Mouse (Mus musculus) adrenal gland, postnatal 25 days (tissue): ENCODE data around the gene Kcnj8. TPM values are rescaled to one million over a fixed set of nuclear protein-coding genes. Genes with fewer than 3 reads are reported as not detected.
"Not testable (repeated sequence)": the region's sequence is repeated elsewhere in the genome, so short reads cannot be mapped to it uniquely, and the experiment has no call there.

Source experiments
- DNase-seq: peaks from one replicate; pipeline ENCODE4 v3.0.0; 2021; ENCODE audit warnings: mixed read lengths
- total RNA-seq: library from RNA; stranded (reverse); gene quantifications from 2 replicates; pipeline ENCODE4 v1.2.3, GENCODE M21; 2021

Gene Kcnj8
- total RNA-seq, 1 experiment from 2014 or later: 11.3 TPM

GRCm38 (mm10) chr6:142550871-142551270 lies 20.5 kb downstream of the Kcnj8 start:
- DNase-seq: no peak

- no peak for DNase-seq
Observed at GRCm38 (mm10) chr6:142548377-142548776, 23.0 kb downstream of the Kcnj8 start.

GRCm38 (mm10) chr6:142545132-142545531 lies 26.3 kb downstream of the Kcnj8 start:
- DNase-seq: no peak

GRCm38 (mm10) chr6:142543648-142544047 lies 27.8 kb downstream of the Kcnj8 start:
- DNase-seq: no peak

GRCm38 (mm10) chr6:142542800-142543175 lies 28.6 kb downstream of the Kcnj8 start:
- no peak for DNase-seq

GRCm38 (mm10) chr6:142542082-142542799 lies 29.2 kb downstream of the Kcnj8 start:
- DNase-seq: no peak

- DNase-seq: no peak
Observed at GRCm38 (mm10) chr6:142540561-142541160, 30.8 kb downstream of the Kcnj8 start.

GRCm38 (mm10) chr6:142540131-142540530 lies 31.3 kb downstream of the Kcnj8 start:
- DNase-seq: no peak

- DNase-seq: peak; percentile 39
Observed at GRCm38 (mm10) chr6:142538503-142538902, 32.9 kb downstream of the Kcnj8 start.

GRCm38 (mm10) chr6:142533412-142533811 lies 38.0 kb downstream of the Kcnj8 start:
- DNase-seq: no peak

- DNase-seq: no peak
Observed at GRCm38 (mm10) chr6:142532686-142533085, 38.7 kb downstream of the Kcnj8 start.

GRCm38 (mm10) chr6:142532141-142532540 lies 39.3 kb downstream of the Kcnj8 start:
- no peak for DNase-seq

- DNase-seq: no peak
Observed at GRCm38 (mm10) chr6:142530378-142530777, 41.0 kb downstream of the Kcnj8 start.

GRCm38 (mm10) chr6:142529680-142530079 lies 41.7 kb downstream of the Kcnj8 start:
- DNase-seq: no peak

GRCm38 (mm10) chr6:142527931-142528562 lies 43.4 kb downstream of the Kcnj8 start:
- DNase-seq: no peak

GRCm38 (mm10) chr6:142524635-142525308 lies 46.6 kb downstream of the Kcnj8 start:
- peak; percentile 65 for DNase-seq

GRCm38 (mm10) chr6:142521591-142522110 lies 49.8 kb downstream of the Kcnj8 start:
- DNase-seq: no peak

- no peak for DNase-seq
Observed at GRCm38 (mm10) chr6:142519110-142519509, 52.3 kb downstream of the Kcnj8 start.

- not testable (repeated sequence) for DNase-seq
Observed at GRCm38 (mm10) chr6:142515379-142515778, 56.0 kb downstream of the Kcnj8 start.

- DNase-seq: peak; percentile 59
Observed at GRCm38 (mm10) chr6:142514912-142515311, 56.5 kb downstream of the Kcnj8 start.
